Comparison of ENCODE assay signal across 10 mouse cellular contexts in genomic region chr7:112690836-112691781, GRCm38 (mm10). TPM values are rescaled to one million over a fixed set of nuclear protein-coding genes. Genes with fewer than 3 reads are reported as not detected.
DNase-seq lines count a peak whose midpoint lies in the region; ATAC-seq and TF ChIP-seq lines count a peak whose summit lies in the region.
"Had no signal": no experiment of that assay in that cellular context is flagged by ENCODE, and none has a peak within 500 bp of the region (broad histone marks: within the 10 kb centered on the region; RNA-seq: fewer than 3 reads in every experiment).

No protein-coding gene starts in this region.

- no peak for DNase-seq in hindbrain, embryonic 10.5 days (ENCODE audit: low spot score)
- peak; percentile 70 for DNase-seq in embryo, embryonic 10 days (ENCODE audit: low spot score)
- DNase-seq in kidney, adult 11 months = peak; percentile 53
- DNase-seq in lung, postnatal 36 days = peak; percentile 58
- DNase-seq in layer of hippocampus, postnatal 25 days (ENCODE audit: extremely low spot score in 1 of 2, low spot score in 1 of 2) = no peak
- DNase-seq in c-Kit-positive CD71-positive TER-119-positive erythroid progenitor cells, embryonic 14.5 days (ENCODE audit: low spot score) = no peak
- no peak for DNase-seq in thymus, adult 2 months
- DNase-seq: right cerebral cortex, adult 18-20 months had no signal

- peak overlapping the region; percentile 70 for H3K27ac ChIP-seq in hindbrain, embryonic 10.5 days
- no peak overlapping the region for H3K27ac ChIP-seq in hindbrain, embryonic 16.5 days (ENCODE audit: low read depth, low read length)
- H3K27ac ChIP-seq in thymus, adult 2 months (ENCODE audit: control insufficient read depth, insufficient read depth, low read length) = no peak overlapping the region
- H3K27ac ChIP-seq: liver, embryonic 15.5 days had no signal

- no peak for ATAC-seq in hindbrain, embryonic 16.5 days

- H3K4me2 ChIP-seq in hindbrain, embryonic 16.5 days (ENCODE audit: low read length) = no peak overlapping the region
- H3K4me2 ChIP-seq: liver, embryonic 15.5 days had no signal

- H3K9me3 ChIP-seq in hindbrain, embryonic 10.5 days = no peaks in the 10 kb centered on the region
- H3K9me3 ChIP-seq in hindbrain, embryonic 16.5 days (ENCODE audit: control insufficient read depth, low read length) = no peaks in the 10 kb centered on the region
- H3K9me3 ChIP-seq: liver, embryonic 15.5 days had no signal

- H3K4me3 ChIP-seq in hindbrain, embryonic 10.5 days = no peak overlapping the region
- H3K4me3 ChIP-seq in hindbrain, embryonic 16.5 days (ENCODE audit: low read length) = no peak overlapping the region
- H3K4me3 ChIP-seq in thymus, adult 2 months (ENCODE audit: control insufficient read depth, insufficient read depth, low read length) = no peak overlapping the region
- H3K4me3 ChIP-seq: liver, embryonic 15.5 days had no signal

- no peaks in the 10 kb centered on the region for H3K27me3 ChIP-seq in hindbrain, embryonic 10.5 days (ENCODE audit: insufficient read depth, poor library complexity, severe bottlenecking)
- no peaks in the 10 kb centered on the region for H3K27me3 ChIP-seq in hindbrain, embryonic 16.5 days (replicated peaks; ENCODE audit: control insufficient read depth, insufficient read depth, low read length)
- H3K27me3 ChIP-seq in thymus, adult 2 months (ENCODE audit: control insufficient read depth, insufficient read depth, low read length) = no peaks in the 10 kb centered on the region; the same call in 1 of the 2 replicates

- TF ChIP-seq POLR2A in thymus, adult 2 months (IDR thresholded peaks at IDR 0.05; ENCODE audit: control insufficient read depth, extremely low read depth, insufficient read depth, low read length, poor library complexity) = no peak

- no peak for TF ChIP-seq CTCF in thymus, adult 2 months (IDR thresholded peaks at IDR 0.05; ENCODE audit: borderline replicate concordance, control insufficient read depth, extremely low read depth, insufficient read depth, low read length, poor library complexity)

- no peak overlapping the region for H3K9ac ChIP-seq in hindbrain, embryonic 16.5 days (ENCODE audit: low read depth, low read length)
- H3K9ac ChIP-seq: liver, embryonic 15.5 days had no signal

- whole genome bisulfite sequencing in hindbrain, embryonic 10.5 days = 17% methylated on average over 7 of the region's 7 CpGs
- WGBS in hindbrain, embryonic 16.5 days = 35% methylated on average over 7 of the region's 7 CpGs
- 39% methylated on average over 7 of the region's 7 CpGs for WGBS in thymus, adult 2 months

- H3K36me3 ChIP-seq in hindbrain, embryonic 10.5 days = 0 out of 2 replicates have a peak, but pooled peaks cover 2% of the 10 kb centered on the region
- H3K36me3 ChIP-seq in hindbrain, embryonic 16.5 days (ENCODE audit: control insufficient read depth, insufficient read depth, low read length) = no peaks in the 10 kb centered on the region
- H3K36me3 ChIP-seq in thymus, adult 2 months (ENCODE audit: control insufficient read depth, insufficient read depth, low read length) = no peaks in the 10 kb centered on the region
- H3K36me3 ChIP-seq: liver, embryonic 15.5 days had no signal

- H3K4me1 ChIP-seq in hindbrain, embryonic 10.5 days (replicated peaks) = peaks cover 100% of the 10 kb centered on the region
- peaks cover 11% of the 10 kb centered on the region for H3K4me1 ChIP-seq in hindbrain, embryonic 16.5 days (ENCODE audit: control insufficient read depth, insufficient read depth, low read depth, low read length)
- no peaks in the 10 kb centered on the region; the same call in 1 of the 2 replicates for H3K4me1 ChIP-seq in thymus, adult 2 months (replicated peaks; ENCODE audit: control insufficient read depth, insufficient read depth, low read length)

RNA-seq across cellular contexts. Expression of gene Tead1, which starts 12.0 kb away (rescaled TPM):
- 17.8 and 20.6 TPM in 2 replicates for polyA plus RNA-seq in hindbrain, embryonic 10.5 days (2016; fragmentation: Nextera tagmentation; extraction: Ambion mirVana)
- polyA plus RNA-seq in hindbrain, embryonic 16.5 days (2015; fragmentation: Nextera tagmentation; extraction: Ambion mirVana) = 12.1 and 12.2 TPM in 2 replicates
- 10 to 100 TPM; 19.6 to 28.6 TPM for total RNA-seq in layer of hippocampus, postnatal 25 days (2021)
- polyA plus RNA-seq in thymus, adult 2 months (2012; rRNA removed) = 3.2 and 4.4 TPM in 2 replicates

Comparison
In these comparisons a context has a peak if more than half of its experiments do, and no peak if none do; other contexts are left out.
1. DNase-seq: peak in embryo, embryonic 10 days (single experiment), kidney, adult 11 months (single experiment) and lung, postnatal 36 days (single experiment); none in hindbrain, embryonic 10.5 days (single experiment), layer of hippocampus, postnatal 25 days (0 of 2), c-Kit-positive CD71-positive TER-119-positive erythroid progenitor cells, embryonic 14.5 days (single experiment) and thymus, adult 2 months (single experiment).